Mouse (Mus musculus) erythroblast, adult 5-6 weeks (primary cell): ENCODE measurements around the gene Tuba4a. TPM values are rescaled to one million over a fixed set of nuclear protein-coding genes. Genes with fewer than 3 reads are reported as not detected.

Experiments
- ATAC-seq: replicated peaks from 2 replicates; pipeline ENCODE4 v1.8.0; 2016; ENCODE audit warnings: moderate number of reproducible peaks, mild to moderate bottlenecking, moderate TSS enrichment, inconsistent platforms; ENCODE audit not compliant: poor library complexity, low FRiP score, severe bottlenecking
- total RNA-seq, 2 experiments: library from RNA; stranded (forward) in 1 of 2; stranded (reverse) in 1 of 2; fragments of 150-400 nt in 1 of 2; fragments of 200-764, 138-1000 nt in 1 of 2; gene quantifications; 2 replicates each; pipeline versions ENCODE4 v1.2.3 to v1.2.4; 2015 to 2017; ENCODE audit warnings: low replicate concordance in 2 of 2

Tuba4a gene
- total RNA-seq, 2 experiments from 2014 or later: 368 to 433 TPM

DNA sequence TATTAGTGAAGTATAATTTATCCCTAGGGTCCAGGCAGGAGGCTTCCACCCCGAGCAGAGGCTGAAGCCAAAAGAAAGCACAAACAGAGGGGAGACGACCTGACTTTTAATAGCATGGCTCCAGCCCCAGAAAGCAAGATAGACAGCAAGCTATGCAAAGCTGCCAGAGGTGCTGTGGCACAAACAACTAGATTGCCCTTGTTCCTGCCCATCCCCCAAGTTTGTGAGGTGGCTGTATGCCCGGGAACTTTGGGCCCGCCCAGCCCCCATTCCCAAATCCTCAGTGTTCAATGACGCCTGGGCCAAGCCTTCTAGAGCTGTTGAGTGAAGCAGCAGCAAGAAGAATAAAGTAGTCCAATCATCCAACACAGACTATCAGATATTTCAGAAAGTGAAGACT is 4.8 kb downstream of the Tuba4a start:
- no peak for ATAC-seq

DNA sequence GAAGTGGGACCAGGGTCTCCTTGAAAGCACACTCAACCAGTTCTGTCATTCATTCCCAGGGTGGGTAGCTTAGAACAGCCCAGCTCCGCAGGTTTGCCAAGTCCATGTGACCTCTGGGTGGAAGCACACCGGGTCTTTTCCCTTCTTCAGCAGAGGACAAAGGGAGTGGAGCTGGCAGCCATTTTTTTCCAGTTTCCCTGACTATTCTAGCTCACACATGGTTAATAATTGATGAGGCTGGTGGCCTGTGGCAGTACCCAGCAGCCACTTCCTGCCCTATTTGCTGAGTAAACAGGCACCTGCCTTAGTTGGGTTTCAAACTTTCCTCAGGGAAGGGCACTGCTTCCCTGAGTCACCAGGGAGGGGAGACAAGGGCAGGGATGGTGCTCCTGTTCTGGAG is 5.2 kb downstream of the Tuba4a start:
- ATAC-seq: no peak

- no peak for ATAC-seq
Measured at GRCm38 (mm10) chr1:75213096-75213495, 6.6 kb downstream of the Tuba4a start.

GRCm38 (mm10) chr1:75212542-75212941 is 7.1 kb downstream of the Tuba4a start:
- no peak for ATAC-seq

DNA sequence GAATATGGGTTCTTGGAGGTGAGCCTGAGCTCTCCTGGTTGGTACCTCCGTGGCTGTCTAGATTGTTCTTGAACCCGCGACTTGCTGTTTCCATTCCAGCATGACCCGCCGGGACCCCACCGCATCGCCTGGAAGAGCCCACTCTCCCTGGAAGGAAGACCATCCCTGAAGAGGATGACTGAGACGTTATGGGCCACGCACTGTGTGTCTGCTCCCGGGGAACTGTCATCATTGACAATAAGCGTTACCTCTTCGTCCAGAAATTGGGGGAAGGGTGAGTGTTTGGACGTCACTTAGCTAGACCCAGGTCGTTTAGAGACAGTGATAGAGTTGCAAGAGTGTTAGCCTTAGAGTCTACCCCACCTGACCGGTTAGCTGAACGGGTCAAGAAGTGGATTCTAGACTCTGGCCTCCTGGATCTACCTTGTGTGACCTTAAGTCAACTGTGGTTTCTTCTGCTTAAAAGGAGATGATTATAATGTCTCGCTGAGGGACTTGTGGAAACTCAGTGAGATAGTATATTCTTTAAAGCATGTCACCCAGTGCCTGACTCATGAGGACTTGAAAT is 8.4 kb downstream of the Tuba4a start:
- ATAC-seq: 0 out of 2 replicates have a peak, but pooled peaks have one; percentile 0

- peak; percentile 83 for ATAC-seq
Measured at GRCm38 (mm10) chr1:75210136-75211087, 9.3 kb downstream of the Tuba4a start, which contains the start of the genes Glb1l and Stk16. Gene Glb1l (minus strand): TSS chr1:75210813. Gene Stk16 (plus strand): TSS chr1:75210838.

GRCm38 (mm10) chr1:75208967-75209678 is 10.5 kb downstream of the Tuba4a start:
- peak; percentile 29; the same call in 1 of the 2 replicates for ATAC-seq

DNA sequence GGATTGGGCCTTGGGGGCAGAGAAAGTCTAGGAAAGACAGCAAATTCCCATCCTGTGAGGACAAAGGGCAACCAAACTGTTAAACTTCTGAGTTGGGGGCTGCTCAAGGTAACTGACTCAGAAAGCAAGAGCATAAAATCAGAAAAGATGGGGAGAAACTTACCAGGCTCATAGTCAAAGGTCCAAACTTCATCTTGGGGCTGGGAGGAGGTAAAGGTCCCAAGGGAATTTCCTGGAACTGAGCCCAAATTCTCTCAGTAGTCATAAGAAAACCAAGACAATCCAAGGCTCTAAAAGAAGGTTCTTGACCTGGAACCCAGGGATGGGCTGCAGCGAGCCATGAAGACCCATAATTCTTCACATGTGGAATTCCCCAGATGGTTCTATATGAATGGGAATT is 18.4 kb downstream of the Tuba4a start:
- ATAC-seq: no peak

DNA sequence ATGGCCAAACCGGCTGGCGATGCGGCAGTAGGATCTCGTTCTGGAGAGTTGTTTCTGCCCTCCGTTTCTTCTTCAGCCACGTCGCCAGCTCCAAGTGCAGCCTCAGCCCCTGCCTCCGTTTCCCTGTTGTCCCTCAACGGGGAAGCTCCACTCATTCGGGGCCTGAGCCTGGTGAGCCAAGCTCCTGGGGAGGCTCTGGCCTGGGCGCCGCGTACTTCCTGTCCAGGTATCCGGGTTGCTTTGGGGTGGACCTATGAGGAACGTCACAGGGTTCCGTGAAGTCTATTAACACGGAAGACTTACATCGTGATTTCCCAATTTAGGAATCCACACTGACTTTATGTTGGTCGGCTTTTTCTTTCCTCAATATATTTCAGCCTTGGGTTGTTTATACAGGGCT is 27.2 kb downstream of the Tuba4a start:
- peak; percentile 48 for ATAC-seq

DNA sequence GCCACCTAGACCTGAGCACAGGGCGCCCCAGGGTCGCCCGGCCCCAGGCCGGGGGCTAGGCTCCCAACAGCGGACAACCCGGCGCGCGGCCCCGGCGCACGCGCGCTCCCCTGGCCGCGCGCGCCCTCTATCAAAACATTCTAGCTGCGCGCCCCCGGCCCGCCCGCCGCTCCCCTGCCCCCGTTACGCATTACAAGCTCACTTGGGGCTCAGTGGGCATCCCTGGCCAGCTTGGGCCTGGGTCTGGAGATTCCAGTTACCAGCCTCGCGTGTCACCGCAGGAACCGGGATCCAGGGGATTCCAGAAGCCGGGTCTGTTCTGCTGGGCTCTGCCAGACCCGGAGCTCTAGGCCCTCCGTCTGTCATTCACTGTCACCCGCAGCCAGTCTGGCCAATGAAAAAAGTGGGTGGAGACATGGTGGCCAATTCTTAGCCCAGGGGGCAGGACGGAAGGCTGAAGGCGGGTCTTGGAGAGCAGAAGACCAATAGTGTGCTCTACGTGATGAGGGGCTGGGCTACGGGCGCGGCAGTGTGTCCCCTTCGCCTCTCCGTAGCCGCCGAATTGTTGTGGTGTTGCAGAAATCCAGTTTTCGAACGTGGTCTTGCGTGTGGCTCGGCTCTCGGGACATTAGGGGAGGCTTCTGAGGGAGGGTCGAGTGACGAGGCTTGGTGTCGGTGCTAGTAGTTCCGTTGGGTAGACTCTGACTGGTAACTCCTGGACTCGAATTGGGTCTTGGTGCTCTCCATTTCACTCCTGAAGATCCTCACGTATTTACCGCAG is 27.9 kb downstream of the Tuba4a start, which contains the start of the genes Ankzf1 and Atg9a:
Ankzf1 (plus strand) TSS at position 530 of the 781 bp plus-strand sequence.
Atg9a (minus strand) TSS at position 575 of the 781 bp plus-strand sequence.
- peak; percentile 91 for ATAC-seq

- ATAC-seq: peak; percentile 8
Measured at GRCm38 (mm10) chr1:75191258-75191621, 28.4 kb downstream of the Tuba4a start.

GRCm38 (mm10) chr1:75190577-75190976 is 29.1 kb downstream of the Tuba4a start:
- ATAC-seq: peak; percentile 58

DNA sequence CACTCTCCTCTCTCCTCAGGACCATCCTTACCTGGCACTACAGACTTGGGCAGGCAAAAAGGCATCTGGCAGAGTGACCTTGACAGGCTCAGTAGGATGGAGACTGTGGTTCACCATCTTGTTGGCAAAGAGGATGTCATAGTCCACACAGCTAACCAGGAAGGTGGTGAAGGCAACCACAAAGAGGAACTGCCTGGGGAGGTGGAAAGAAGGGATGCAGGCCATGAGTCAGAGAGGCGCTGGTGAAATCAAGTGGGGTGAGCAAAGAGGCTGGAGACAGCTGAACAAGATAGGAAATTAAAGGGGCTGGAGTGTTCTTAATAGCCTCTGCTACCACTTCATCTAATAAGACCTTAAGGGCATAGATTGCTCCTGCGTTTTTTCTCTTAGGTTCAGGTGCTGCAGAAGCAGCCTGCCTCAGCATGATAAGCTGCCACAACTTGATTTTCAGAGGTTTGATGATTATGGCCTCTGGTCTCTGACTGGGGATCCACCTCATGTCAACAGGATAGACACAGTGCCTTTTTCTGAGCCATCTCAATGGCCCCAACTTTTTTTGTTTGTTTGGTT is 31.7 kb downstream of the Tuba4a start:
- no peak for ATAC-seq

- ATAC-seq: no peak
Measured at GRCm38 (mm10) chr1:75187126-75187525, 32.5 kb downstream of the Tuba4a start.

GRCm38 (mm10) chr1:75185495-75185894 is 34.2 kb downstream of the Tuba4a start:
- no peak for ATAC-seq

DNA sequence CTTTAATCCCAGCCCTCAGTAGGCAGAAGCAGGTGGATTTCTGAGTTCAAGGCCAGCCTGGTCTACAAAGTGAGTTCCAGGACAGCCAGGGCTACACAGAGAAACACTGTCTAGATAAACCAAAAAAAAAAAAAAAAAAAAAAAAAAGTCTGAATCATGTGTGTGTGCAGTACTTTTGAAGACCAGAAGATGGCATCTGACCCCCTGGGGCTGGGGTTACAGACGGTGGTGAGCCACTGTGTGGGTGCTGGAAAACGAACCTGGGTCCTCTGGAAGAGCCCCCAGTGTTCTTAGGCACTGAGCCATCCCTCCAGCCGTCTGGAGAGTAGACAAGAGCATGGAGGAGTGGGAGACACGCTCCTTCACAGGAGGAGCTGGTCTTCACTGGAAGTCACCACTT is 37.5 kb downstream of the Tuba4a start:
- ATAC-seq: no peak

- ATAC-seq: no peak
Measured at GRCm38 (mm10) chr1:75181377-75181870, 38.2 kb downstream of the Tuba4a start.

DNA sequence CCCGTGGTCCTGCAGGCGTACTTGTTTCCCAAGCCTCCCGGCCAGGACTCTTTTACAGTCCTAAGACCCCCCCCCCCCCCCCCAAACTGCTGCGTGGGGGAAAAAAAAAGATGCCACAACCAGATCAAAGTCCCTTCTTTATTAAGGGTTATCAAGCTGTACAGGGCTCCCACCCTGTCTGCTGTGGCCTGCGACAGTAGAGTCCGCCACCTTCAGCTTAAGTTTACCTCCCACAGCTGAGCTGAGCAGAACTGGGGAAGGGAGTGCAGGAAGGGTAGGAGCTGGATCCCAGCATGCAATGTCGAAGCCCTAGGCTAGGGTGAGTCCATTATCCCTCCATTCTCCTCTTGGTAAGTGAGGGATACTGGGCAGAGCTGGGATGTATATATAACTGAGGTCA is 38.9 kb downstream of the Tuba4a start:
- ATAC-seq: no peak

GRCm38 (mm10) chr1:75180105-75180590 is 39.5 kb downstream of the Tuba4a start, which contains the start of gene Abcb6:
Gene Abcb6 (minus strand): TSS chr1:75180392.
- ATAC-seq: peak; percentile 81
